Mouse (Mus musculus): ENCODE data around the gene Reps1. TPM values are rescaled to one million over a fixed set of nuclear protein-coding genes. Genes with fewer than 3 reads are reported as not detected.

Reps1 gene
- polyA plus RNA-seq (2015; fragmentation: Nextera tagmentation; extraction: Ambion mirVana): 14.8 and 14.9 TPM in 2 replicates

DNA sequence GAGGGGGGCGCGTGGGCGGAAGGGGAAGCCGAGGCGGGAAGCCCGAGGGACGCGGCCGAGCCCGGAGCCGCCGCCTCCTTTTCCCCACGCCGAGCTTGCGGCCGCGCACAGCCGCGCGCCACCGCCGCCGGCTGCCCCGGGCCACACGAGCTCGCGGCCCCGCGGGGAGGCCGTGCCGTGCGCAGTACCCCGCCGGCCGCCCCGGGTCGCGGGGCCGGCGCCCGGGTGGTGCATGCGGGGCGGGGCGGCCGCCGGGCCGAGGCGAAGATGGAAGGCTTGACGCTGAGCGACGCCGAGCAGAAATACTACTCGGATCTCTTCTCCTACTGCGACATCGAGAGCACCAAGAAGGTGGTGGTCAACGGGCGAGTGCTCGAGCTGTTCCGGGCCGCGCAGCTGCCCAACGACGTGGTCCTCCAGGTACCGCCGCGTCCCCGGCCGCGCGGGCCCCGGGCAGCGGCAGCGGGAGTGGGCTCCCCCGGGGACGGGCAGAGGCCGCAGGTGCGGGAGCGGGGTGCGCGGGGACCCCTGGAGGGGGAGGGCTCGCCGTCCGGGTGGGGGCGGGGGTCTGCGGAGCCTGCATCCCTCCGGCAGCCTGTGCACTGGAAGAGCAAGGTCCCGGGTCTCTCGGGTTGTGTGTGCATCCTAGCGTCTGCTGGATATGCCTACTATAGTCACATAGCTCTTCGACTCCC lies at the start of gene Reps1:
TSS of gene Reps1 (plus strand) at position 166 of the 695 bp plus-strand sequence.
- Histone ChIP-seq H3K36me3 (no peaks in the 10 kb centered on the region), H3K4me1 (peaks cover 17% of the 10 kb centered on the region), H3K9ac (peak within 1 kb of the TSS; percentile 94), H3K4me2 (peak within 1 kb of the TSS; percentile 68), H3K27me3 (no peaks in the 10 kb centered on the region), H3K9me3 (no peaks in the 10 kb centered on the region), H3K27ac (peak within 1 kb of the TSS; percentile 93), H3K4me3 (peak within 1 kb of the TSS; percentile 97)
- WGBS: under 1% methylated on average over 73 of the region's 90 CpGs
- no peak; the same call in 1 of the 2 replicates for ATAC-seq (ENCODE audit: insufficient number of reproducible peaks, low FRiP score, low TSS enrichment, low read depth)

DNA sequence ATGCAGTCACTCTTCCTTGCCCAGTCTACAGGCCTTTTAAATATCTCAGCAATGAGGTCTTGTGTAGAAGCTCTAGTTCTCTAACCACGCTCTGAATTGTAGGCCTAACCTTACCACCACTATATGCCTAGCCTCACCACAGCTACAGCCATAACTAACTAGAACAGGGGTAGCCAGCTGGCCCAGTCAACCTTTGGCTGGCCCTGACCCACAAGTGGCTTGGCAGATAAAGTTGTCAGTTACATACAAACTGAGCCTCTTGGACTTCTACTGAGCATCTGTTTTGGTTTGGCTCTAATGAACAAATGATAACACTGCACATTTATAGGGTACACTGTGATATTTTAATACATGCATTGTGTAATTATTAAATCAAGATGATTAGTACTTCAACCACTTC lies 48.9 kb upstream of the Reps1 start:
- no peak overlapping the region for H3K4me2 ChIP-seq
- no peak overlapping the region for H3K9ac ChIP-seq
- H3K27ac ChIP-seq: no peak overlapping the region
- H3K4me3 ChIP-seq: no peak overlapping the region
- H3K9me3 ChIP-seq: no peaks in the 10 kb centered on the region
- no peak for ATAC-seq (ENCODE audit: insufficient number of reproducible peaks, low FRiP score, low TSS enrichment, low read depth)
- H3K4me1 ChIP-seq: no peaks in the 10 kb centered on the region
- 76% methylated on average over 1 of the region's 1 CpGs for WGBS
- peaks cover 9% of the 10 kb centered on the region; the same call in 1 of the 2 replicates for H3K36me3 ChIP-seq
- H3K27me3 ChIP-seq: no peaks in the 10 kb centered on the region

GRCm38 (mm10) chr10:18007243-18007642 lies 48.4 kb upstream of the Reps1 start:
- ATAC-seq (ENCODE audit: insufficient number of reproducible peaks, low FRiP score, low TSS enrichment, low read depth): no peak
- H3K27me3 ChIP-seq: no peaks in the 10 kb centered on the region
- no peaks in the 10 kb centered on the region for H3K4me1 ChIP-seq
- no peak overlapping the region for H3K27ac ChIP-seq
- 81% methylated on average over 3 of the region's 3 CpGs for WGBS
- no peak overlapping the region for H3K4me2 ChIP-seq
- peaks cover 9% of the 10 kb centered on the region; the same call in 1 of the 2 replicates for H3K36me3 ChIP-seq
- H3K9me3 ChIP-seq: no peaks in the 10 kb centered on the region
- no peak overlapping the region for H3K4me3 ChIP-seq
- no peak overlapping the region for H3K9ac ChIP-seq

- H3K27me3 ChIP-seq: no peaks in the 10 kb centered on the region
- H3K9ac ChIP-seq: no peak overlapping the region
- ATAC-seq (ENCODE audit: insufficient number of reproducible peaks, low FRiP score, low TSS enrichment, low read depth): no peak
- H3K4me2 ChIP-seq: no peak overlapping the region
- no peaks in the 10 kb centered on the region for H3K9me3 ChIP-seq
- no peak overlapping the region for H3K27ac ChIP-seq
- peaks cover 10% of the 10 kb centered on the region; the same call in 1 of the 2 replicates for H3K36me3 ChIP-seq
- no peaks in the 10 kb centered on the region for H3K4me1 ChIP-seq
- H3K4me3 ChIP-seq: no peak overlapping the region
These were observed 47.5 kb upstream of the Reps1 start for GRCm38 (mm10) chr10:18008118-18008517.

DNA sequence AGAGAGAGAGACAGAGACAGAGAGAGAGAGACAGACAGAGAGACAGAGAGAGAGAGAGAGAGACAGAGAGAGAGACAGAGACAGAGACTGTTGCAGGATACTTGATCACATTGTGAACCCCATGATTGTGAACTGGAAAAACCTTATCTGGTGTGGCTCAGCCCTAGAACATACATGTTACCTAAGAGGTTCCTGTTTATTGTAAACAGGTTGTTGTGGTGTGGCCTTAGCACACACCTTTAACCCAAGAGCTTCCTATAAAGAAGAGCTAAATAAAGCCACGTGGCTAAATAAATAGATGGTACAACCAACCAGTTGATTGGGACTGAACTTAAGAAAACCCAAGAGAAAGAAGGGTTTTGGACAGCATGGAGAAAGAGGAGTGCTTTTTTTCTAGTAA lies 45.9 kb upstream of the Reps1 start:
- Histone ChIP-seq H3K36me3 (peaks cover 13% of the 10 kb centered on the region; the same call in 1 of the 2 replicates), H3K4me3 (no peak overlapping the region), H3K27ac (no peak overlapping the region), H3K4me2 (no peak overlapping the region), H3K9ac (no peak overlapping the region), H3K9me3 (no peaks in the 10 kb centered on the region), H3K4me1 (no peaks in the 10 kb centered on the region), H3K27me3 (no peaks in the 10 kb centered on the region)
- 86% methylated on average over 1 of the region's 1 CpGs for WGBS
- ATAC-seq (ENCODE audit: insufficient number of reproducible peaks, low FRiP score, low TSS enrichment, low read depth): no peak

- H3K27me3 ChIP-seq: no peaks in the 10 kb centered on the region
- ATAC-seq (ENCODE audit: insufficient number of reproducible peaks, low FRiP score, low TSS enrichment, low read depth): no peak
- no peaks in the 10 kb centered on the region for H3K9me3 ChIP-seq
- peaks cover 18% of the 10 kb centered on the region; the same call in 1 of the 2 replicates for H3K36me3 ChIP-seq
- H3K27ac ChIP-seq: no peak overlapping the region
- no peak overlapping the region for H3K9ac ChIP-seq
- H3K4me3 ChIP-seq: no peak overlapping the region
- no peaks in the 10 kb centered on the region for H3K4me1 ChIP-seq
- no peak overlapping the region for H3K4me2 ChIP-seq
- WGBS: 71% methylated on average over 5 of the region's 5 CpGs
These were observed 43.9 kb upstream of the Reps1 start for GRCm38 (mm10) chr10:18011761-18012160.

GRCm38 (mm10) chr10:18020443-18020842 lies 35.2 kb upstream of the Reps1 start:
- no peak for ATAC-seq (ENCODE audit: insufficient number of reproducible peaks, low FRiP score, low TSS enrichment, low read depth)
- Histone ChIP-seq H3K9ac (no peak overlapping the region), H3K27me3 (no peaks in the 10 kb centered on the region), H3K4me2 (no peak overlapping the region), H3K27ac (no peak overlapping the region), H3K9me3 (no peaks in the 10 kb centered on the region), H3K36me3 (peaks cover 22% of the 10 kb centered on the region; the same call in 1 of the 2 replicates), H3K4me1 (peaks cover 10% of the 10 kb centered on the region; the same call in 1 of the 2 replicates), H3K4me3 (no peak overlapping the region)
- WGBS: 80% methylated on average over 7 of the region's 7 CpGs

GRCm38 (mm10) chr10:18020846-18021245 lies 34.8 kb upstream of the Reps1 start:
- peaks cover 10% of the 10 kb centered on the region; the same call in 1 of the 2 replicates for H3K4me1 ChIP-seq
- no peaks in the 10 kb centered on the region for H3K9me3 ChIP-seq
- H3K36me3 ChIP-seq: peaks cover 22% of the 10 kb centered on the region; the same call in 1 of the 2 replicates
- H3K27ac ChIP-seq: no peak overlapping the region
- no peak for ATAC-seq (ENCODE audit: insufficient number of reproducible peaks, low FRiP score, low TSS enrichment, low read depth)
- H3K9ac ChIP-seq: no peak overlapping the region
- no peak overlapping the region for H3K4me3 ChIP-seq
- no peak overlapping the region for H3K4me2 ChIP-seq
- 48% methylated on average over 1 of the region's 1 CpGs for WGBS
- H3K27me3 ChIP-seq: no peaks in the 10 kb centered on the region

- Histone ChIP-seq H3K9me3 (no peaks in the 10 kb centered on the region), H3K9ac (peak overlapping the region; percentile 74; the same call in 1 of the 2 replicates), H3K27me3 (no peaks in the 10 kb centered on the region), H3K36me3 (peaks cover 18% of the 10 kb centered on the region; the same call in 1 of the 2 replicates), H3K27ac (peak overlapping the region; percentile 97), H3K4me3 (peak overlapping the region; percentile 80), H3K4me2 (peak overlapping the region; percentile 53), H3K4me1 (peaks cover 10% of the 10 kb centered on the region; the same call in 1 of the 2 replicates)
- WGBS: 30% methylated on average over 14 of the region's 14 CpGs
- no peak for ATAC-seq (ENCODE audit: insufficient number of reproducible peaks, low FRiP score, low TSS enrichment, low read depth)
These were observed 33.9 kb upstream of the Reps1 start for GRCm38 (mm10) chr10:18021576-18022311.

GRCm38 (mm10) chr10:18022312-18022711 lies 33.3 kb upstream of the Reps1 start:
- H3K4me1 ChIP-seq: peaks cover 10% of the 10 kb centered on the region; the same call in 1 of the 2 replicates
- peak; percentile 89 for ATAC-seq (ENCODE audit: insufficient number of reproducible peaks, low FRiP score, low TSS enrichment, low read depth)

DNA sequence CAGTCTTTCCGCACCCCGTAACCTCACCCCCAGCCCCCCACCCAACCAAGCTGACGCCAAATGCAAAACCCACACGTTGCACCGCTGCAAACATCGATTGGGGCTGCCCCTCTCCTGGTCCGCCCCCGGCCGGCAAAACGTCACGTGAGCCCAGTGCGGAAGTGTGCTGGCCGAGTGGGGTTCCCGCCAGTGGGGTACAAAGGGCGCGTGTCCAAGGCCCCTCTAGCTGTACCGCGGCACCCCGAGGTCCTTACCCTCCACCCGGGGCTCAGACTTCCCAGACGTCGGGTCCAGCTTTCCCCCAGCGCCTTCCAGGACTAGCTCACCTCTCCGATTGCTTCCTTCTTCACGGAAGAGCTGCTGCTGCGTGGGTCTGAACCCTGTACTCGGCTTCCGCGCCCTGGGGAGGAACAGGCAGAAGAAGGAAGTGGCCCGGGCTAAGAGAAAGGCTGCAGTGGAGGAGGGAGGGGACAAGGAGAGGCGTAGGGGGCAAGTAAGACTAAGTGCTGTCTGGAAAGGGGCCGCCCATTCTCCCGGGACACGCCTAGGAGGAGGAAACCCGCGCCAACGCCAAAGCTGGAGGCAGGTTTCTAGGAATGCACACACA lies 32.8 kb upstream of the Reps1 start, which contains the start of gene Abracl:
TSS of gene Abracl (minus strand) at position 548 of the 607 bp plus-strand sequence.
- ATAC-seq (ENCODE audit: insufficient number of reproducible peaks, low FRiP score, low TSS enrichment, low read depth): peak; percentile 92
- H3K36me3 ChIP-seq: peaks cover 9% of the 10 kb centered on the region; the same call in 1 of the 2 replicates
- 0% methylated on average over 37 of the region's 37 CpGs for whole genome bisulfite sequencing
- H3K27ac ChIP-seq: peak within 1 kb of the TSS; percentile 97
- H3K4me3 ChIP-seq: peak within 1 kb of the TSS; percentile 80
- H3K9me3 ChIP-seq: no peaks in the 10 kb centered on the region
- H3K27me3 ChIP-seq: no peaks in the 10 kb centered on the region
- peak within 1 kb of the TSS; percentile 74 for H3K9ac ChIP-seq
- H3K4me1 ChIP-seq: peaks cover 10% of the 10 kb centered on the region; the same call in 1 of the 2 replicates
- H3K4me2 ChIP-seq: peak within 1 kb of the TSS; percentile 53

More at GRCm38 (mm10) chr10:18022312-18022711, 33.3 kb upstream of the Reps1 start:
- Histone ChIP-seq H3K9ac (peak overlapping the region; percentile 74), H3K36me3 (peaks cover 12% of the 10 kb centered on the region; the same call in 1 of the 2 replicates), H3K4me2 (peak overlapping the region; percentile 53), H3K9me3 (no peaks in the 10 kb centered on the region), H3K4me3 (peak overlapping the region; percentile 80), H3K27ac (peak overlapping the region; percentile 97), H3K27me3 (no peaks in the 10 kb centered on the region)
- under 1% methylated on average over 21 of the region's 21 CpGs for WGBS
